Mouse (Mus musculus): ENCODE measurements around the gene Efr3b.
"Not testable (repeated sequence)": the region's sequence is repeated elsewhere in the genome, so short reads cannot be mapped to it uniquely, and the experiment has no call there.

Efr3b gene

GRCm38 (mm10) chr12:3982257-3982656 is 56.5 kb downstream of the Efr3b start:
- DNase-seq (ENCODE audit: low read depth, low spot score), result no peak

GRCm38 (mm10) chr12:3981350-3982131 is 57.2 kb downstream of the Efr3b start:
- peak; percentile 99 for DNase-seq (ENCODE audit: low read depth, low spot score)

DNA sequence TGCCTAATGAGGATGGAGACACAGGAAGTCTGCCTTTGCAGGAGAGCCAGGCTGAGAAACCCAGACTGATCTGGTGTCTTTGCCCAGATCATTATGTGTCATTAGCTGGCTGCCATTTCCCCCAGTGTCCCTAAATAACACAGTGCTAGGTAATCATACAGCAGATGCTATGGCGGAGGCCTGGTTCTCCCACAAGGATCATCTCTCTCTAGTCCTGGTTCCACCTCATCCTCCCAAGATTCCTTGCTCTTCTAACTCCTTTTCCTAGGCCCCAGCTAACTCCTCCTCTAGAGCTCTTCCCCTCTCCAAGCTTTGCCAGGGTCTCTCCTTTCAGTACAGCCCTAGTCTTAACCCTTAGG is 57.7 kb downstream of the Efr3b start:
- no peak for DNase-seq (ENCODE audit: low read depth, low spot score)

DNA sequence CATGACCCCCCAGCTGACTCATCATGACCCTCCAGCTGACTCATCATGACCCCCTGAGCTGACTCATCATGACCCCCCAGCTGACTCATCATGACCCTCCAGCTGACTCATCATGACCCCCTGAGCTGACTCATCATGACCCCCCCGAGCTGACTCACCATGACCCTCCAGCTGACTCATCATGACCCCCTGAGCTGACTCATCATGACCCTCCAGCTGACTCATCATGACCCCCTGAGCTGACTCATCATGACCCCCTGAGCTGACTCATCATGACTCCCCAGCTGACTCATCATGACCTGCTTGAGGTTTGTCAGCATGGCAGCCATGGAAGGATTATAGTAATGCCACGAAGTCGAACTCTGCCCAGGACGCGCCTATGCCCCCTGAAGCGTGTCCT is 65.5 kb downstream of the Efr3b start:
- not testable (repeated sequence) for DNase-seq (ENCODE audit: low read depth, low spot score)

DNA sequence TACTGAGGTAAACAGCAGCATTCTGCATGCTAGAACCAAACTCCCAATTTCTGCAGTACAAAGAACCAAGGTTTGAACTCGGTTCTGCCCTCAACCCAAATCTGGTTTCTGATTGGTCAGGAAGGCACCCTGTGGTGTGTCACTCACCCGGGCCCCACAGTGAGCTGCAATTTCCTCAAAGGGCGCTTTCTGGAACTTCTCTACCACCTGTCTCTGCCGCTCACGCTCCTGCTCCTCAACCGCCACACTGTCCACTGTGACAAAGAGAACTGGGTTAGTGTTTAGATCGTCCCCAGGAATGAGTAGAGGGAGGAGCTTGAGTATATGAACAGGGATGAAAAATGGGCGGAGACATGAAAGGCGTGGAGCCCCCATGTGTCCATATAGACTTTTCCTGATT is 70.3 kb downstream of the Efr3b start:
- DNase-seq (ENCODE audit: low read depth, low spot score), result peak; percentile 43

DNA sequence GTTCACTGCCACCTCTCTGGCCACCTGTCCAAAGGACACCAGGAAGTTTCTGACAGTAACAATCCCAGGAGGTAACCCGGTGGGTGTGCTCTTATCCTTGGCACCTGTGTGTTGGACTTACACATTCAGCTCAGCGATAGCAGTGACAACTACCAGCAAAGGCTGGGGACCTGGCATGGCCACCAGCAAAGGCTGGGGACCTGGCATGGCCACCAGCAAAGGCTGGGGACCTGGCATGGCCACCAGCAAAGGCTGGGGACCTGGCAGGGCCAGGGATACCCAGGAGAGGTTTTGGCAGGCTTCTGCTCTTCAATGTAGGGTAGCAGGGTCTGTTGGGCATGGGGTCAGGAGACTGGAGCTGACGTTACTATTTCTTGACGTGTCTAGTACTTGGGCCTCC is 71.5 kb downstream of the Efr3b start:
- DNase-seq (ENCODE audit: low read depth, low spot score), result no peak

- DNase-seq (ENCODE audit: low read depth, low spot score), result peak; percentile 67
Measured at GRCm38 (mm10) chr12:3960553-3960952, 78.2 kb downstream of the Efr3b start.

GRCm38 (mm10) chr12:3959791-3960543 is 78.7 kb downstream of the Efr3b start:
- DNase-seq (ENCODE audit: low read depth, low spot score), result peak; percentile 97

DNA sequence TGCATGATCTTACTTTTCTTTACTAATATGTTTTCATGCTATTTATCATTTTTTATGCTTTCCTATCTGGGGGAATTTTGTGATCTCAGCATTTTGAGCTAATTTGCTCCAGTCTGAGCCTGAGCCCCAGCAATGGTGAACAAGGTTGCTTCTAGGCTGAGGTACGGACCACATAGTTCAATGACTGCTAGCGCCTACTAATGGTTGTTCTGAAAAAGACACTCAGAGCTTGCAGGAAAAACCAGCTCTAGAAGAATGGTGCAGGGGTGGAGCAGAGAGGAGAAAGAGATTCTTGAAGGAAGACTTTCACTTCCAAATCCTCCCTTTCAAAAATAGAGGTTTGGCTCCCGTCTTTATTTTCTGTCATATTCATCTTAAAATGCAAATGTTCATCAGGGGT is 82.4 kb downstream of the Efr3b start:
- peak; percentile 76 for DNase-seq (ENCODE audit: low read depth, low spot score)

- peak; percentile 51 for DNase-seq (ENCODE audit: low read depth, low spot score)
Measured at GRCm38 (mm10) chr12:3955371-3955770, 83.3 kb downstream of the Efr3b start.

DNA sequence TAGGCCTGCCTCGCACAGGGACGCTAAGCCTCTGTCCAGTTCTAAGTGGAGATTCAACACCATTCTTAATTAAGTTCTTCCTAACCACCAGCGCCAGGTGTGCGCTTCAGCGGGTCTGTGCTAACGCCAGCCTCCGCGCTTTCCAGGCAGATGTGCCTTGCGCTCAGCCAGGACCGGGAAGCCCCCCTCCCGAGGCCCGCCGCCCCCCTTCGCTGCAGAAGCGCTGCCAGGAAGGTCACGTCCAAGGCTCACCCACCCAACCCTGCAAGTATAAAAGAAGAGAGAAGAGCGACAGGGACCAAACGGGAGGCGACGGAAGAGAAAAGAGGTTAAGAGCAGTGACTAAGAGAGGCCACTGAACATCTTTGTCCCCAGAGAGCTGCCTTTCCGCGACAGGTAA is 84.1 kb downstream of the Efr3b start, which contains the start of gene Pomc:
TSS of gene Pomc (plus strand) at position 301 of the 400 bp plus-strand sequence.
- peak; percentile 28 for DNase-seq (ENCODE audit: low read depth, low spot score)

DNA sequence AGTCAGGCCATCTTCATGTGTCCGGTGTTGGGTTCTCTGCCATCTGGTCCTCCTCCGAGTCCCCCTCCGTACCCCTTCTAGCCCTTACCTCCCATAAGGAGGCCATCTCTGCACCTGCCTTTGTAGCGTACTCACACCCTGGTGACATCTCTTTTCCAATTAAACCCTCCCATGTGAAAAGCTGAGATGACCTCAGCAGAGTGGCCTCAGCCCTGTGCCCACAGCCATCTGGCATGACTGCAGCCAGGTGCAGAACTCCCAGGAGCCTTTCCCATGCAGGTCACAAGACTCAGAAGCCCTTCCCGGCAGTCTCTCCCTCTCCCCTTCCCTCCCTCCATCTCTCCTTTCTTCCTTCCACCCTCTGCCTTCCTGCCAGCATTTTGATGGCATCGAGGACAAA is 91.2 kb downstream of the Efr3b start:
- no peak for DNase-seq (ENCODE audit: low read depth, low spot score)

DNA sequence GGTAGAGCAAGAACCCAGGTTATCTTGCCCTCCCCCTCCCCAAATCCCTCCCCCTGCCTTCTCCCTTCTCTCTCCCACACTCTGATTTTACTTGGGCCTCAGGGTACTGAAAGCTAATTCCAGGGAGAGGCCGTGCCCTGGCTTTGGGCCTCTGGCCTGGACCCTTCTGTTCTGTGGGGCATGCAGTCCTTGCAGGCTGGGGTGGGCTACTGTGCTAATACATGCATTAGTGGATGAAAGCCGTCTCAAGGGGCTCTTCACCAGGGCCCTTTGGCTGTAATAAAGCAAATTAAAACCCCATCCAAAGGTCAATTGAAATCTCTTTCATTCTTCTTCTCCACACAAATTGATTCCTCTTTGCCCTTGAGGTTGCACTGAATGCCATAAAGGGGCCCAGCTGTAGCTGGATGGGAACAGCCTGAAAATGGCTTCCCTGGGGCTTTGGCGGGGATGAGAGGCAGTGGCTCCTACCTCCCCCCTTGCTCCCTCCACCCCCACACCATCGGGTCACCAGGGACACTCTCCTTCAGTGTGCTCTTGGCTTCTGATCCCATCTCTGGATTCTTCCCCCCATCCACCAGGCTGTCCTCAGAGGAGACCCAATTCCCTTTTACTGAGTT is 94.2 kb downstream of the Efr3b start:
- no peak for DNase-seq (ENCODE audit: low read depth, low spot score)

GRCm38 (mm10) chr12:3942026-3942425 is 96.7 kb downstream of the Efr3b start:
- DNase-seq (ENCODE audit: low read depth, low spot score), result no peak

- DNase-seq (ENCODE audit: low read depth, low spot score), result not testable (repeated sequence)
Measured at GRCm38 (mm10) chr12:3930090-3930865, 108.4 kb downstream of the Efr3b start.

- DNase-seq (ENCODE audit: low read depth, low spot score), result no peak
Measured at GRCm38 (mm10) chr12:3928841-3929240, 109.9 kb downstream of the Efr3b start.

DNA sequence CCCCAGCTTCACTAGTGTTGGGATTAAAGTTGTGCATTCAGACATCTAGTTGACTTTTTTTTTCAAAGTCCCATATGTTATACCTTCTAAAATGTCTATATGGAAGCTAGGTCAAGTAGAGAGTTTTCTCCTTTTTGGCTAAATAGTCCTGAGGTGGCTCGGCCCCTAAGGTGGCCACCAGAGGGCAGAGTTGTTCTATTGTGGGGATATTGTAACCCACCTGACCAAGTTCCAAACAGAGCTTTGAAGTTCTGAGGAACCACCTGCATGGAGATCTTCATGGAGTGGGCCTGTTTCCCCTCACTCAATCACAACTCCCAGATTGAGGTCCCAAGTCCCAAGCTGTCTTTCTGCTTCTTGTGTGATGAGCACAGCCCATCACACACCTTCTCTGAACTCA is 112.6 kb downstream of the Efr3b start:
- DNase-seq (ENCODE audit: low read depth, low spot score), result peak; percentile 70

DNA sequence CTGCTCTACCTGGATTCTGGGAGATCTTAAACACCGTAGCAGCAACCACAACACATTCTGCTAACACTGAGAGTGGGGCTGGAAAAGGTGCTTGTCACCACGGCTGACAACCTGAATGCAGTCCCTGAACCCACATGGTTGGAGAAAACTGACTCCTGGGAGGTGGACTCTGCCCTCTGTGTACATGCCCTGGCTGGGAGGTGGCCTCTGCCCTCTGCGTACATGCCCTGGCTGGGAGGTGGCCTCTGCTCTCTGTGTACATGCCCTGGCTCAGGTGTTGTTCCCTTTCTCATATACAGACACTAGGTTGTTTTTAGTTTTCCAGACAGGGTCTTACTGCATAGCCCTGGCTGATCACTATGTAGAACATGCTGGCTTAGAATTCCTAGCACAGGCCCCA is 119.3 kb downstream of the Efr3b start:
- DNase-seq (ENCODE audit: low read depth, low spot score), result no peak

DNA sequence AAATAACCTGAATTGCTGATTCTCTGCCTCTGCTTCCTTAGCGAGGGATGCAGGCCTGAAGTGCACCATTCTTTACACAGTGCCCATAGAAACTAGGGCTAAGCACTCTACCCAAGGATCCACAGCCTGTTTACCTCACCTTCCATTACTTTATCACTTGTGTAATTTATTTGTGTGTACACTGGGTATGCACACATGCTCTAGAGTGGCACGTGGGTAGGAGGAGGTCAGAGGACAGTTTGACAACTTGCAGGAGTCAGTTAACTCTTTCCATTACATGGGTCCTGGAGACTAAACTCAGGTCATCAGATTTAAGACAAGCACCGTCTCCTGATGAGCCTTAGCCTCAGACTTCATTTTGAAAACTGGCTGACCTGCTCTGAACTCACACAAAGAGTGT is 120.1 kb downstream of the Efr3b start:
- no peak for DNase-seq (ENCODE audit: low read depth, low spot score)

DNA sequence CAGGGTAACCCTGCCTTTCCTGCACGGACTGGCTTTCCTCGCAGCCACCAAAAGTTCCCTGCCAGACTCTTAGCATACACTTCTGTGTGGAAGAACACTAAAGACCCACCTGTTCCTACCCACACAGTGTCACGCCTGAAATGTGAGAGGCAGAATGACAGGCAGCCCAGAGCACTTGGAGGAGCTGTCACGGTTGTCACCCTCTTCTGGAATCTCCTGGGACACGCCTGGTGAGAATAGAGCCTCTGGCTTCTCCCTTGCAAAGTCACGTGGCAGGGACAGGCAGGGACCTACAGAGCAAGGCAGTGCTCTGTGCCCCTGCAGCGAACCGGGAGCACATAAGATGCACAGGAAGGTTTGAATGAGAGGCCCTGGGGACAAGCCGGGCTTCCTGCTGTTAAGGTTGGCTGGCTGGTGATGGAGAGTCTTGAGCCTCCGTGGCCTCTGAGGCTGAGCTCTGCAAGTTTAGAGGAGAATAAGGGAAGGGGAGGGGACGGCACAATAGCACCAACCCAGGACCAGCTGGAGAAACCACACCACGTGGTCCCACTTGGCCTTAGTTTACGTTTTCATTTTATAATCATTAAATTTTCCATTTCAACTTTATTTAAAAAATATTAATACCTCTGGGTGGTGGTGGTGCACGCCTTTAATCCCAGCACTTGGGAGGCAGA is 120.9 kb downstream of the Efr3b start:
- DNase-seq (ENCODE audit: low read depth, low spot score), result no peak

DNA sequence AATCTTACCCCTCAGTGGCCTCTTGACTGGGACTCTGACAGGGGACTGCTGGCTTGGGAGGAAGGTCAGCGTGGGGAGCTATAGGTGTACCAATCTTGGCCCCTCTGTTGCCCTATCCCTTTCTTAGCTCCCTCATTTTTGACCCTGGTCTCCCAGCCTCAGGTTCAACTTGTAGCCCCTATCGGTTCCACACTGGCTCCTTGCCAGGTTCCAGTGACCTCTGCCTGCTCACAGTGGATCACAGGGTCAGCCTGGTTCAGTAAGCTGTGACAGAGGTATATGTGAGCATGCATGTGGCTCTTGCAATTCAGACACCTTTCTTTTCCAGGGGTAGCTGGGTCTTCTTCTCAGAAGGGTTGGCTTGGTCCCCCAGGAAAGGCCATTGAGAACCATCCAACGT is 122.9 kb downstream of the Efr3b start:
- no peak for DNase-seq (ENCODE audit: low read depth, low spot score)
